Mouse (Mus musculus): Measurements from ENCODE around the gene Vezf1. TPM values are rescaled to one million over a fixed set of nuclear protein-coding genes. Genes with fewer than 3 reads are reported as not detected.
A peak's percentile ranks its signal among the peaks of the same experiment; 100 is the strongest.
"Not testable (repeated sequence)": the region's sequence is repeated elsewhere in the genome, so short reads cannot be mapped to it uniquely, and the experiment has no call there.

Gene Vezf1
- 100 to 1,000 TPM in 2 of 26 experiments, 10 to 100 TPM in 23, 1 to 10 TPM in 1; 9.5 to 112 (median 16.5) TPM for total RNA-seq (2018; cell fraction: chromatin; rRNA removed)
- total RNA-seq (2018; cell fraction: cytosol; rRNA removed) = 10 to 100 TPM; 11.5 to 42.6 (median 17.7) TPM
- 100 to 1,000 TPM in 2 of 26 experiments, 10 to 100 TPM in 24; 14.5 to 149 (median 23.2) TPM for total RNA-seq (2018; cell fraction: nucleus; rRNA removed)
- polyA plus RNA-seq (2018) = 12.2 to 18.4 TPM (median 14.4 TPM) in 3 replicates

GRCm38 (mm10) chr11:88067586-88068410 is at the start of gene Vezf1:
Vezf1 (plus strand) TSS chr11:88068279.
- WGBS (ENCODE audit: missing documents) = 1% methylated on average over 72 of the region's 81 CpGs

GRCm38 (mm10) chr11:88023933-88024332 is 44.1 kb upstream of the Vezf1 start:
- no peaks in the 10 kb centered on the region for H3K36me3 ChIP-seq (ENCODE audit: inconsistent target)
- WGBS (ENCODE audit: missing documents) = 68% methylated on average over 2 of the region's 2 CpGs
- no peak overlapping the region for H3K27ac ChIP-seq
- H3K4me3 ChIP-seq (ENCODE audit: inconsistent target) = no peak overlapping the region
- H3K79me2 ChIP-seq (ENCODE audit: inconsistent target) = no peaks in the 10 kb centered on the region

More at GRCm38 (mm10) chr11:88067586-88068410, at the start of gene Vezf1:
- Histone ChIP-seq H3K4me3 (ENCODE audit: inconsistent target) (peak within 1 kb of the TSS; percentile 60), H3K36me3 (ENCODE audit: inconsistent target) (no peaks in the 10 kb centered on the region), H3K79me2 (ENCODE audit: inconsistent target) (peaks cover 42% of the 10 kb centered on the region), H3K27ac (0 out of 2 replicates have a peak within 1 kb of the TSS, but pooled peaks have one; percentile 27)

GRCm38 (mm10) chr11:88027391-88028035 is 40.6 kb upstream of the Vezf1 start:
- Histone ChIP-seq H3K27ac (no peak overlapping the region), H3K36me3 (ENCODE audit: inconsistent target) (no peaks in the 10 kb centered on the region), H3K4me3 (ENCODE audit: inconsistent target) (no peak overlapping the region), H3K79me2 (ENCODE audit: inconsistent target) (no peaks in the 10 kb centered on the region)
- WGBS (ENCODE audit: missing documents) = 97% methylated on average over 9 of the region's 9 CpGs

GRCm38 (mm10) chr11:88028193-88028684 is 39.8 kb upstream of the Vezf1 start:
- Histone ChIP-seq H3K4me3 (ENCODE audit: inconsistent target) (no peak overlapping the region), H3K79me2 (ENCODE audit: inconsistent target) (no peaks in the 10 kb centered on the region), H3K27ac (no peak overlapping the region), H3K36me3 (ENCODE audit: inconsistent target) (no peaks in the 10 kb centered on the region)
- whole genome bisulfite sequencing (ENCODE audit: missing documents) = 88% methylated on average over 15 of the region's 16 CpGs

- Histone ChIP-seq H3K4me3 (ENCODE audit: inconsistent target) (no peak overlapping the region), H3K79me2 (ENCODE audit: inconsistent target) (no peaks in the 10 kb centered on the region), H3K36me3 (ENCODE audit: inconsistent target) (no peaks in the 10 kb centered on the region), H3K27ac (no peak overlapping the region)
- WGBS (ENCODE audit: missing documents) = 78% methylated on average over 7 of the region's 7 CpGs
Measured at GRCm38 (mm10) chr11:88030219-88030618, 37.9 kb upstream of the Vezf1 start.

GRCm38 (mm10) chr11:88030836-88031235 is 37.2 kb upstream of the Vezf1 start:
- H3K79me2 ChIP-seq (ENCODE audit: inconsistent target) = no peaks in the 10 kb centered on the region
- 81% methylated on average over 2 of the region's 2 CpGs for WGBS (ENCODE audit: missing documents)
- H3K27ac ChIP-seq = no peak overlapping the region

GRCm38 (mm10) chr11:88031753-88032152 is 36.3 kb upstream of the Vezf1 start:
- no peaks in the 10 kb centered on the region for H3K79me2 ChIP-seq (ENCODE audit: inconsistent target)
- H3K27ac ChIP-seq = no peak overlapping the region
- WGBS (ENCODE audit: missing documents) = 89% methylated on average over 5 of the region's 5 CpGs
- no peaks in the 10 kb centered on the region for H3K36me3 ChIP-seq (ENCODE audit: inconsistent target)
- no peak overlapping the region for H3K4me3 ChIP-seq (ENCODE audit: inconsistent target)

More at GRCm38 (mm10) chr11:88030836-88031235, 37.2 kb upstream of the Vezf1 start:
- H3K36me3 ChIP-seq (ENCODE audit: inconsistent target) = no peaks in the 10 kb centered on the region
- H3K4me3 ChIP-seq (ENCODE audit: inconsistent target) = no peak overlapping the region

- 90% methylated on average over 7 of the region's 7 CpGs for WGBS (ENCODE audit: missing documents)
- no peaks in the 10 kb centered on the region for H3K79me2 ChIP-seq (ENCODE audit: inconsistent target)
- H3K36me3 ChIP-seq (ENCODE audit: inconsistent target) = no peaks in the 10 kb centered on the region
- no peak overlapping the region for H3K4me3 ChIP-seq (ENCODE audit: inconsistent target)
- H3K27ac ChIP-seq = no peak overlapping the region
Measured at GRCm38 (mm10) chr11:88035970-88036369, 32.1 kb upstream of the Vezf1 start.

GRCm38 (mm10) chr11:88036761-88037251 is 31.3 kb upstream of the Vezf1 start:
- Histone ChIP-seq H3K36me3 (ENCODE audit: inconsistent target) (no peaks in the 10 kb centered on the region), H3K79me2 (ENCODE audit: inconsistent target) (no peaks in the 10 kb centered on the region), H3K4me3 (ENCODE audit: inconsistent target) (no peak overlapping the region), H3K27ac (no peak overlapping the region)
- 96% methylated on average over 9 of the region's 10 CpGs for whole genome bisulfite sequencing (ENCODE audit: missing documents)

- no peaks in the 10 kb centered on the region for H3K36me3 ChIP-seq (ENCODE audit: inconsistent target)
- no peaks in the 10 kb centered on the region for H3K79me2 ChIP-seq (ENCODE audit: inconsistent target)
- H3K27ac ChIP-seq = no peak overlapping the region
- 91% methylated on average over 3 of the region's 3 CpGs for WGBS (ENCODE audit: missing documents)
- H3K4me3 ChIP-seq (ENCODE audit: inconsistent target) = no peak overlapping the region
Measured at GRCm38 (mm10) chr11:88037386-88037785, 30.7 kb upstream of the Vezf1 start.

- Histone ChIP-seq H3K27ac (no peak overlapping the region), H3K4me3 (ENCODE audit: inconsistent target) (no peak overlapping the region), H3K79me2 (ENCODE audit: inconsistent target) (no peaks in the 10 kb centered on the region), H3K36me3 (ENCODE audit: inconsistent target) (no peaks in the 10 kb centered on the region)
- WGBS (ENCODE audit: missing documents) = 92% methylated on average over 1 of the region's 1 CpGs
Measured at GRCm38 (mm10) chr11:88039066-88039465, 29.0 kb upstream of the Vezf1 start.

- Histone ChIP-seq H3K27ac (no peak overlapping the region), H3K79me2 (ENCODE audit: inconsistent target) (peaks cover 33% of the 10 kb centered on the region), H3K36me3 (ENCODE audit: inconsistent target) (no peaks in the 10 kb centered on the region)
Measured at GRCm38 (mm10) chr11:88044314-88044713, 23.8 kb upstream of the Vezf1 start.

GRCm38 (mm10) chr11:88045159-88045558 is 22.9 kb upstream of the Vezf1 start:
- H3K4me3 ChIP-seq (ENCODE audit: inconsistent target); H3K36me3 ChIP-seq (ENCODE audit: inconsistent target); H3K27ac ChIP-seq: not testable (repeated sequence)
- H3K79me2 ChIP-seq (ENCODE audit: inconsistent target) = peaks cover 41% of the 10 kb centered on the region
- 91% methylated on average over 3 of the region's 3 CpGs for WGBS (ENCODE audit: missing documents)

More at GRCm38 (mm10) chr11:88044314-88044713, 23.8 kb upstream of the Vezf1 start:
- H3K4me3 ChIP-seq (ENCODE audit: inconsistent target) = no peak overlapping the region

- WGBS (ENCODE audit: missing documents) = 88% methylated on average over 4 of the region's 4 CpGs
- Histone ChIP-seq H3K79me2 (ENCODE audit: inconsistent target) (peaks cover 48% of the 10 kb centered on the region), H3K36me3 (ENCODE audit: inconsistent target) (peaks cover 7% of the 10 kb centered on the region; the same call in 1 of the 2 replicates), H3K27ac (no peak overlapping the region), H3K4me3 (ENCODE audit: inconsistent target) (no peak overlapping the region)
Measured at GRCm38 (mm10) chr11:88045878-88046277, 22.2 kb upstream of the Vezf1 start.

Measured in macrophage (primary cell).